21 mouse cellular contexts compared by ENCODE assay signal in genomic region chr2:25230581-25230980, GRCm38 (mm10). TPM values are rescaled to one million over a fixed set of nuclear protein-coding genes. Genes with fewer than 3 reads are reported as not detected.
"Had no signal": no experiment of that assay in that cellular context is flagged by ENCODE, and none has a peak within 500 bp of the region (broad histone marks: within the 10 kb centered on the region; RNA-seq: fewer than 3 reads in every experiment).

No protein-coding gene starts in this region.

- H3K27me3 ChIP-seq: stomach, embryonic 15.5 days had no signal

- ATAC-seq: midbrain, embryonic 16.5 days had no signal

- DNase-seq: lung, adult 18-20 months; lung, embryonic 14.5 days; lung, postnatal 10 days; lung, postnatal 4 days; midbrain, embryonic 14.5 days; right cerebral cortex, postnatal 14 days; thymus, adult 2 months; thymus, postnatal 25 days; thymus, postnatal 4 days had no signal

- H3K27ac ChIP-seq: midbrain, embryonic 12.5 days; neural tube, embryonic 12.5 days; stomach, embryonic 15.5 days; stomach, postnatal 0 days had no signal

- H3K4me3 ChIP-seq: megakaryocyte, embryonic 14.5 days; midbrain, embryonic 12.5 days; neural tube, embryonic 12.5 days; stomach, embryonic 15.5 days had no signal

- H3K36me3 ChIP-seq: midbrain, embryonic 12.5 days; neural tube, embryonic 12.5 days; stomach, embryonic 15.5 days had no signal

- H3K9ac ChIP-seq: lung, embryonic 14.5 days; midbrain, embryonic 12.5 days; neural tube, embryonic 12.5 days; stomach, embryonic 15.5 days had no signal

- H3K9me3 ChIP-seq: megakaryocyte, embryonic 14.5 days; midbrain, embryonic 12.5 days; neural tube, embryonic 12.5 days; stomach, embryonic 15.5 days had no signal

RNA-seq across cellular contexts. Expression of gene Slc34a3, which starts 3.6 kb away (rescaled TPM):
- total RNA-seq: monocyte, adult 5-6 weeks; neutrophil, adult 5-6 weeks had no signal
- polyA plus RNA-seq: lung, embryonic 14.5 days; lung, embryonic 16.5 days; midbrain, embryonic 12.5 days; midbrain, embryonic 14.5 days; midbrain, embryonic 16.5 days; neural tube, embryonic 12.5 days; neural tube, embryonic 14.5 days had no signal

RNA-seq across cellular contexts. Expression of gene Rnf224, which starts 6.0 kb away (rescaled TPM):
- total RNA-seq: monocyte, adult 5-6 weeks; neutrophil, adult 5-6 weeks had no signal
- polyA plus RNA-seq: liver, embryonic 16.5 days; lung, embryonic 14.5 days; lung, embryonic 16.5 days; midbrain, embryonic 12.5 days; midbrain, embryonic 14.5 days; midbrain, embryonic 16.5 days; neural tube, embryonic 12.5 days; neural tube, embryonic 14.5 days; spleen, adult 2 months had no signal

RNA-seq across cellular contexts. Expression of gene Rnf208, which starts 11.5 kb away (rescaled TPM):
- total RNA-seq: monocyte, adult 5-6 weeks had no signal

RNA-seq across cellular contexts. Expression of gene Cysrt1, which starts 11.7 kb away (rescaled TPM):
- total RNA-seq: monocyte, adult 5-6 weeks had no signal
- polyA plus RNA-seq: liver, embryonic 16.5 days; lung, embryonic 14.5 days; lung, embryonic 16.5 days; midbrain, embryonic 12.5 days; midbrain, embryonic 14.5 days; spleen, adult 2 months had no signal
